Mouse (Mus musculus): ENCODE results near the gene Slco1b2.
A peak's percentile ranks its signal among the peaks of the same experiment; 100 is the strongest.
"Not testable (repeated sequence)": the region's sequence is repeated elsewhere in the genome, so short reads cannot be mapped to it uniquely, and the experiment has no call there.

Slco1b2 gene

DNA sequence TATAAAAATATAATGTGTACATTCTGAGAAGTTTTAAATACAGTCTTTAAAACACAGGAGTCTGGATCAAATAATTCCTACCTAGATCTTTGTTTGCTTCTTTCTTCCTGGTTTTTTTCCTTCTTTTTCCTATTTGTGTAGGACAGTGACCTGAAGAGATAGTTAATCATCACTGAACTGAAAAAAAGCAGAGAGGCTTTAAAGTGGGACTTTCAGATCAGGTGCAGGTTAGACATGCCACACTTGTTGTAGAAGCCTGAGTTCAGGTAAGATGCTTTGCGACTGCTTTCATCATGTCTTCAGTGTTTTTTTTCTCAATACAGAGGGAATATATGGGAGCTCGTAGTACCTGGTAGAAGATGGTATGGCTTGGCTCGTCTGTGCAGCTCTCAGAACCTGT, at the start of gene Slco1b2:
Gene Slco1b2, plus strand, starts transcription at position 228 of the 400 bp plus-strand sequence.
- DNase-seq (ENCODE audit: low spot score in 2 of 2), result no peak

GRCm38 (mm10) chr6:141584791-141585403, 44.4 kb upstream of the Slco1b2 start:
- no peak for DNase-seq (ENCODE audit: low spot score in 2 of 2)

DNA sequence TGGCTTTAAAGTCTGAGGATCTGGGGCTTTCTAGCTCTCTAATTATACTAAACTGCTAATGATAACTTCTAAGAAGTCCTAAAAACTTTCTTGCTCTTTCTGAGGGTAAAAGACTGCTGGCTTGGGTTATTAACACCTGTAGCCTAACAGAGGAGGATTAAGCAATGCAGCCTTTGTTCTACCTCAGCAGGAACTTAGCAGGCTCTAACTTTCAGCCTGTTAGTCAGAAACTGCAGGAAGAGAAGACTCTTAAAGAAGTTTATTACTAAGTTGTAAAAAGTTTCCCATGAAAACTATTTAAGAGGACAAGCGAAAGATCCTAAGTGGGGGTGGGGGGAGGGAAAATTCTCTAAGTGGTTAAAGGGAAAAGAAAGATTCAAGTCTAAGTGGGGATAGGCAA, 39.3 kb upstream of the Slco1b2 start:
- no peak for DNase-seq (ENCODE audit: low spot score in 2 of 2)

GRCm38 (mm10) chr6:141590598-141591200, 38.6 kb upstream of the Slco1b2 start:
- DNase-seq (ENCODE audit: low spot score in 2 of 2), result not testable (repeated sequence)

GRCm38 (mm10) chr6:141596081-141596480, 33.2 kb upstream of the Slco1b2 start:
- no peak for DNase-seq (ENCODE audit: low spot score in 2 of 2)

DNA sequence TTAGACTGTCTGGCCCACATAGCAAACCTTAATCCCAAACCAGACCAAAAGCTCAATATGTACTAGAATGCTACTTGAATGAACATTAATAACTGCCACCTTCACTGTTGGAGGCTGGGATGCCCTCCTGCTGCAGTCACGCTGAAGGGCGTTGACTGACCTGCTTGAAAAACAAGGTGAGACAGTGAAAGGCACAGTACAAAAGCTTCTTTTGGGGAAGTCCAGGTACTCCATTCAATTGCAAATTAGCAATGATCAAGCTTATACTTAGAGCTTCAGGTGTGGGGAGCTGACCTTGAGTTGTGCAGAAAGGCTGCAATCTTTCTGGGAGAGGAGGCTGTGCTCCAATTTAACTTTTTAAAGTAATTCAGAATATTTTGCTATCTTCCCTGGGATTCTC, 32.3 kb upstream of the Slco1b2 start:
- no peak for DNase-seq (ENCODE audit: low spot score in 2 of 2)

- DNase-seq (ENCODE audit: low spot score in 2 of 2), result no peak
Observed at GRCm38 (mm10) chr6:141600940-141601339, 28.4 kb upstream of the Slco1b2 start.

DNA sequence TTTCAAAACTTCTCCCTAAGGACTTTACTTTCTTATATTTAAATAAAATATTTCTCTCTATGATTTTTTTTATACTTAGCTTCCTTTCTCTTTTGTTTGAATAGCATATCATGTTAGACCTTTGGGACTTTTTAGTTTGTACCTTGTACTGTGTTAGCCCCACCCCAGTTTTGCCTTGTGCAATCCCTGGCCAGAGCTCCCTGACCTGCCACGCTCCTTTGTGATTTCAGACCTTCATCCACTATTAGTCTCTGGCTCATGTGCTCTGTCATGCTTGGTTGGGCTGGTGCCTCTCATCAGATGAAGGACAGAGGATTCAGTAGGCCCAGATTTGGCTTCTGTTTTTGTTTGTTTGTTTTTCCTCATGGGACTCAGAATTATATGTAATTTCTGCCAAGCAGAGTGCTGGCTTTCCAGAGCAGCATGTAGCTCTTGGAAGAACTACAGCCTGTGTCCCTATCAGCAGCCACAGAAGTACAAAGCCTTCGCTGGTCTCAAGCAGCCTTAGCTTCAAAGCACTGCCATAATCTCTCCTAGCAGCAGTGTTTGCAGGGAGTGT, 18.5 kb upstream of the Slco1b2 start:
- DNase-seq (ENCODE audit: low spot score in 2 of 2), result no peak

- no peak for DNase-seq (ENCODE audit: low spot score in 2 of 2)
Observed at GRCm38 (mm10) chr6:141614017-141614416, 15.3 kb upstream of the Slco1b2 start.

DNA sequence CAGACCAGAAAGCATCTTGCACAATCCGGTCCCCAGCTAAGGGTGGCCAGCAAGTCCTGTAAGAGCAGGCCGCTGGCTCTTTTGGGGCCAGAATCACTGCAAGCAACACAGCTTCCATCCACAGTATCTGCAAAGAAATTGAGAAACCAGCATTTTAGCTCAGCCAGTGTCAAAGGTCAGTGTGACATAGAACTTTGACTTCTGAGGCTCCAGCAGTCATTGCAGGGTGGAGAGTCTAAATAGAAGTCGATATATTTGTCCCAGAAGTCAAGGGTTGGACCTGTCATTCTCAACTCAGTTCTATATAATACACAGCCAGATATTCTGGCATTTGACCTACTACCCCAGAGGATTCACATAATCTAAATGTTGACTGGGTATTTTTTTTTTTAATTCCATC, 14.0 kb upstream of the Slco1b2 start:
- DNase-seq (ENCODE audit: low spot score in 2 of 2), result no peak

- DNase-seq (ENCODE audit: low spot score in 2 of 2), result no peak
Observed at GRCm38 (mm10) chr6:141632935-141633334, 3.6 kb downstream of the Slco1b2 start.

DNA sequence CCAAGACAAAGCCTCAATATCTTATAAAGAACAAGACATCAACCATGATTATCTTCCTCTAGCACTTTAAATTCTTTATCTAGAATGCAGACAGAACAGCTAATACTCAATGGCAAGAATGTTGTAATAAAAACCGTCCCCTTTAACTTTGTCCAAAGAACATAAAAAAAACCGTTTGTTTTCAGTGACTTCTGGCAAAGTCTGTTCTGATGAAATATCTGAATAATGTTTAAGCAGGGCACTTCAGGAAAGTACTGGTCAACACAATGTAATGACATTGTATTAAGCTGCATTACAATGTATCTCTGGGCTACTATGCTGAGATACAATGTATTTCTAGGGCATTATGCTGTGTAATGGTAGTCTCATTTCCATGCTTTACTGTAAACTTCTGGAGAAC, 5.9 kb downstream of the Slco1b2 start:
- DNase-seq (ENCODE audit: low spot score in 2 of 2), result no peak

- DNase-seq (ENCODE audit: low spot score in 2 of 2), result peak in 1 of 2 experiments; percentile 0
Observed at GRCm38 (mm10) chr6:141640639-141641038, 11.3 kb downstream of the Slco1b2 start.

DNA sequence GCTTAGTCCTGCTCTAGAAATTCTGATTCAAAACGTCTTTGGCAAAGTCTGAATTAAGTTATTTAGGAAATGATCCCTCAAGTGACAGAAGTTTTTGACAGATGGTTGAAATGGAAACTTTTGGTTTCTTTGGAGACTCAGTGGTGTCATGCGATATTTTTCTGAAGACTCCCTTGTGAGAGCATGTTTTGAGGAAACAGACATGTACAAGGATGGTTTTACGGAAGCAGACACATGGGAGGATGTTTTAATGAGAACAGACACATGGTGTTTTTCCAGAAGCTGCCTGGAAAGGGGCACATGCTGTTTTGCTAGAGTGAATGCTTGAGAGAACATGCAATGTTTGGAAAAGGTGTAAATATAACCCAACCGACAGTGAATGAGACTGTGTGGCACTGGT, 57.7 kb downstream of the Slco1b2 start:
- DNase-seq (ENCODE audit: low spot score in 2 of 2), result no peak

GRCm38 (mm10) chr6:141691246-141691645, 61.9 kb downstream of the Slco1b2 start:
- DNase-seq (ENCODE audit: low spot score in 2 of 2), result no peak
